Mouse (Mus musculus) liver, embryonic 13.5 days (tissue): ENCODE results near the gene Dhrs11. TPM values are rescaled to one million over a fixed set of nuclear protein-coding genes. Genes with fewer than 3 reads are reported as not detected.
A peak's percentile ranks its signal among the peaks of the same experiment; 100 is the strongest.

Experiments
- ATAC-seq: fragments of 200-750 bp; cut with Nextera tagmentation; 2 replicates; pipeline ENCODE4 v1.8.0; 2017; ENCODE audit warnings: low read depth, mild to moderate bottlenecking, moderate number of reproducible peaks, moderate library complexity
- DNase-seq: peaks from one replicate; pipeline ENCODE4 v3.0.0; 2022
- H3K27ac ChIP-seq: fragments of 300-500 bp; sonication (generic); 2 replicates; pipeline ENCODE4 v1.5.1; 2015; ENCODE audit warnings: moderate library complexity, mild to moderate bottlenecking, inconsistent platforms
- H3K27me3 ChIP-seq: fragments of 300-500 bp; sonication (generic); 2 replicates; pipeline ENCODE4 v1.6.1; 2015; ENCODE audit warnings: mild to moderate bottlenecking, inconsistent platforms
- H3K36me3 ChIP-seq: fragments of 300-500 bp; sonication (generic); 2 replicates; pipeline ENCODE4 v1.6.1; 2015; ENCODE audit warnings: mild to moderate bottlenecking, inconsistent platforms
- H3K4me1 ChIP-seq: fragments of 300-500 bp; sonication (generic); replicated peaks from 2 replicates; pipeline ENCODE4 v1.6.1; 2015; ENCODE audit warnings: inconsistent platforms
- H3K4me2 ChIP-seq: fragments of 300-500 bp; sonication (generic); 2 replicates; pipeline ENCODE4 v1.6.1; 2015; ENCODE audit warnings: inconsistent platforms, mild to moderate bottlenecking, moderate library complexity
- H3K4me3 ChIP-seq: fragments of 300-500 bp; sonication (generic); replicated peaks from 2 replicates; pipeline ENCODE4 v1.5.1; 2015; ENCODE audit warnings: mild to moderate bottlenecking, inconsistent platforms
- H3K9ac ChIP-seq: fragments of 300-500 bp; sonication (generic); 2 replicates; pipeline ENCODE4 v1.6.1; 2015; ENCODE audit warnings: mild to moderate bottlenecking, inconsistent platforms
- H3K9me3 ChIP-seq: fragments of 300-500 bp; sonication (generic); replicated peaks from 2 replicates; pipeline ENCODE4 v1.6.1; 2016; ENCODE audit warnings: inconsistent platforms
- WGBS: fragments of 180-500 bp; shearing (Covaris S2); methylation state at CpG from one replicate; pipeline ENCODE4 v1.1.7; 2015; ENCODE audit not compliant: insufficient replicate concordance; 5-methylcytosine and 5-hydroxymethylcytosine counted together
- polyA plus RNA-seq: library from polyadenylated mRNA; unstranded; fragments of >200 nt; fragmentation: Nextera tagmentation; extraction: Ambion mirVana; gene quantifications from 2 replicates; pipeline ENCODE4 v1.2.1, GENCODE M21; 2015

The Dhrs11 gene
- polyA plus RNA-seq, 1 experiment from 2014 or later, result 184 TPM

DNA sequence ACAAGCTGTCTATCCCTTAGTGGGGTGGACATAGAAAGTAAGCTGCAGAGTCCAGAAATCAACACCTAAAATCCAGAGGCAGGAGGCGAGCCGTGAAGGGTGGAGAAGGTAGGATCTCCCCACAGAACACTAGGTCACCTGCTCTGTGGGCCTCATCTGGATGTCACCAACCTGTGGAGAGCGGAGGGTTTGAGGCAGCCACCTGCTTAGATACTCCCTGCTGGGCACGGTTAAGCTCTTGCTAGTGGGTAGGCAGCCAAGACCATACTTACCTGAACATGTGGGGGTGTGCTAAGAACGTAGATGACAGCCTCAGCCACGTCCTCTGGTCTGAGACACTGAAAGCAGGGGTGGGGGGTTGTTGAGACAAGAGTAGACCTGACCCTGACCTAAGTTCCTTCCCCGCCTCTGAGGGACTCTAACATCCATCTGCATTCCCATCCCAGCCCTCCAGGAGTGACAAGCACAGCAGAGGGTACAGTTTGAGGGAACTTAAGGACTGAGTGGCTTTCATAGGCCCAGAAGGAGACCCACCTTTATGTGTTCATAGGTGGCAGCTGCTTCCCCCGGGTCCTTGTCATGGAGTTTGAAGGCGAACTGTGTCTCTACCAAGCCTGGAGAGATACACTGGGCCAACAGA is 7.5 kb downstream of the Dhrs11 start:
- Histone ChIP-seq H3K27ac (peak overlapping the region; percentile 100), H3K9ac (peak overlapping the region; percentile 96), H3K4me2 (peak overlapping the region; percentile 99), H3K4me1 (peaks cover 89% of the 10 kb centered on the region), H3K36me3 (peaks cover 75% of the 10 kb centered on the region), H3K27me3 (no peaks in the 10 kb centered on the region), H3K9me3 (0 out of 2 replicates have a peak, but pooled peaks cover 3% of the 10 kb centered on the region), H3K4me3 (peak overlapping the region; percentile 82)
- DNase-seq (no peak), ATAC-seq (no peak)
- WGBS, result 78% methylated on average over 9 of the region's 9 CpGs

DNA sequence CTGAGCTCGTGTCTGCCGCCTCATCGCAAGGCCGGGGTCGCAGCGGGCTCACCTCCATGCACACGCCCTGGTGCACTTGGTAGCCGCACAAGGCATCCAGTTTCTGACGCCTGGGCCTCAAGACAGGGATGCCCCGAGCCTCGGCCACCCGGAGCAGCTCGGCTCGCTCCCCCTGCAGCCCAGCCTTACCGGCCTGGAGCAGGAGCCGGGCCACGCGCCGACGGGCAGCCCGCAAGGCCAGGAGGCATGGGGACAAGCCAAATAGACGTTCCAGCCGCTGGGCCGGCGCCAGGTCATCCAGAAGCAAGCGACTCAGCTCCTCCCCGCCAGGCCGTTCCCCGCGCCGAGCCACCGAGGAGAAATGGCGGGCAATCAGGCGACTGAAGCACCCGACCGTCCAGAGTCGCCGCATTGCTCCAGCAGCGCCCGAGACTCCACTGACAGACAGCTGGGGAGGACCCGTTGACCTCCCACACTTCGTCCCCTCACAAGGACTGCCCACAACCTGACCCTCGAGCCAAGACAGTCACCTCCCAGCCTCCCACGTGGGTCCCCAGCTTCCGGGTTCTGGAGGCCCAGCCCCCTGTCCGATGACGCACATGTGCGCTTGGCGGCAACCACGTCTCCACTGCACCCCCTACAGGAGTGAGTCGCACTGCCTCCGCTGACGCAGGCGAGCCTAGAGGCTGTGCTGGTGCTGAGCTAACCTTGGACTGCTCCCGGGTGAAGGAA is 9.7 kb downstream of the Dhrs11 start, which contains the start of gene Mrm1:
TSS of gene Mrm1 (minus strand) at position 555 of the 732 bp plus-strand sequence.
- DNase-seq (peak; percentile 96), ATAC-seq (peak; percentile 62)
- WGBS, result under 1% methylated on average over 55 of the region's 55 CpGs
- peaks cover 69% of the 10 kb centered on the region for H3K36me3 ChIP-seq
- peak within 1 kb of the TSS; percentile 100 for H3K27ac ChIP-seq
- peaks cover 74% of the 10 kb centered on the region for H3K4me1 ChIP-seq
- no peaks in the 10 kb centered on the region for H3K27me3 ChIP-seq
- H3K9me3 ChIP-seq, result 0 out of 2 replicates have a peak, but pooled peaks cover 3% of the 10 kb centered on the region
- peak within 1 kb of the TSS; percentile 82 for H3K4me3 ChIP-seq
- peak within 1 kb of the TSS; percentile 99 for H3K4me2 ChIP-seq
- H3K9ac ChIP-seq, result peak within 1 kb of the TSS; percentile 96

DNA sequence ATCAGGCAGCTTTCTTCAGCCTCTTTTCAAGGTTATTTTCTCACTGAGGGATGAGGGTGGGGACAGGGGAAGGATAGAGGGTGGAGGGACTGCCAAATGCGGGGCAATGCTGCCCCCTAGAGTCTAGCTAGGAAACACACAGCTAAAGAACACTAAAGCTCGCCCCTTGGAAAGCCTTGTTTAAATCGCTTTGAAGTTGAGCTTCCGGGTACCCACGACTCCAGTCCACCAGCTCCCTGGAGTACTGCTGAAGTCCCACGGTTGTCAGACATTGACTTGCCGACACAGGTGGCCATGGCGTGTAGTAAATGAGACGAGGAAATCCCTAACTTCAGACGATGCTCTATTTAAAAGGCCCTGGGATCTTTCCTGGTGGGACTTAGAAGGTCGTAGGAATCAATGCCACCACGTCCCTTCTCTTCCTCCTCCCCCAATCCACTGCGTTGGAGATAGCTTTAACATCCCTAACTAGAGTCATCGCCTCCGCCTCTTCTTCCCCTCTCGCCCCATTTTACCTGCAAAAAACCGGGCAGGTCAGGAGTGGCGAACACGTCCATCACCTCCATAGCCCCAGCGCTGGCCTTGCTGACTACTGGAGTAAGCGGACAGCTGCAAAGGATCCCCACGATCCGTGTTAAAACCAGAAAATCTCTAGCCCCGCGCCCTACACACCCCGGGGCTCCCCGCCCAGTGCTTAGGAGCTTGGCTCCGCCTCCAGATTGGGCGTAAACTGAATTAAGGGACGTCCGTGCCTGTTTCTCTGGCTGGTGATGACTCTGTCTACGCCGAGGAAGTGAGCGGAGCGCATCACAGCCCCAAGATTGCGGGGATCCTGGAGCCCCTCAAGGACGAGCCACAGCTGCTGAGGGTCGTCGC is 10.5 kb downstream of the Dhrs11 start:
- peak overlapping the region; percentile 82 for H3K4me3 ChIP-seq
- H3K4me1 ChIP-seq, result peaks cover 68% of the 10 kb centered on the region
- peaks cover 76% of the 10 kb centered on the region for H3K36me3 ChIP-seq
- DNase-seq (peak; percentile 83), ATAC-seq (peak; percentile 49)
- H3K9ac ChIP-seq, result peak overlapping the region; percentile 96
- peak overlapping the region; percentile 99 for H3K4me2 ChIP-seq
- no peaks in the 10 kb centered on the region for H3K27me3 ChIP-seq
- H3K27ac ChIP-seq, result peak overlapping the region; percentile 100
- under 1% methylated on average over 39 of the region's 39 CpGs for WGBS
- 0 out of 2 replicates have a peak, but pooled peaks cover 3% of the 10 kb centered on the region for H3K9me3 ChIP-seq

DNA sequence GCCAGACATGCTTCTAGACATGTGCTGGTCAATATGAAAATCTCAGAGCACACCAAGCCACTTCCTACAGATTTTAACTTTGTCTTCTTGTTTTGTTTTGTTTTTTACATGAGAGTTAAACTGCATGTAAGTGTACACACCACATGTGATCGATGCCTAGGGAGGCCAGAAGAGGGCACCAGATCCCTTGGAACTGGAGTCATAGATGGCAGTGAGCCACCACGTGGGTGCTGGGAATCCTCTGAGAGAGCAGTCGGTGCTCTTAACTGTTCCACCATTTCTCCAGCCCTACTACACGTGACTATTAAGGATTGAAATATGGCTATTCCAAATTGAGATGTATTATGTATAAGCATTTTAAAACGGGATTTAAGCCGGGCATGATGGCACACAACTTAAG is 11.4 kb downstream of the Dhrs11 start:
- H3K4me3 ChIP-seq, result no peak overlapping the region
- H3K27ac ChIP-seq, result no peak overlapping the region
- no peak for ATAC-seq
- H3K9ac ChIP-seq, result peak overlapping the region; percentile 23; the same call in 1 of the 2 replicates
- H3K9me3 ChIP-seq, result 0 out of 2 replicates have a peak, but pooled peaks cover 3% of the 10 kb centered on the region
- no peaks in the 10 kb centered on the region for H3K27me3 ChIP-seq
- DNase-seq, result no peak
- peaks cover 59% of the 10 kb centered on the region for H3K4me1 ChIP-seq
- peaks cover 76% of the 10 kb centered on the region for H3K36me3 ChIP-seq
- WGBS, result 78% methylated on average over 6 of the region's 6 CpGs
- no peak overlapping the region; the same call in 1 of the 2 replicates for H3K4me2 ChIP-seq

DNA sequence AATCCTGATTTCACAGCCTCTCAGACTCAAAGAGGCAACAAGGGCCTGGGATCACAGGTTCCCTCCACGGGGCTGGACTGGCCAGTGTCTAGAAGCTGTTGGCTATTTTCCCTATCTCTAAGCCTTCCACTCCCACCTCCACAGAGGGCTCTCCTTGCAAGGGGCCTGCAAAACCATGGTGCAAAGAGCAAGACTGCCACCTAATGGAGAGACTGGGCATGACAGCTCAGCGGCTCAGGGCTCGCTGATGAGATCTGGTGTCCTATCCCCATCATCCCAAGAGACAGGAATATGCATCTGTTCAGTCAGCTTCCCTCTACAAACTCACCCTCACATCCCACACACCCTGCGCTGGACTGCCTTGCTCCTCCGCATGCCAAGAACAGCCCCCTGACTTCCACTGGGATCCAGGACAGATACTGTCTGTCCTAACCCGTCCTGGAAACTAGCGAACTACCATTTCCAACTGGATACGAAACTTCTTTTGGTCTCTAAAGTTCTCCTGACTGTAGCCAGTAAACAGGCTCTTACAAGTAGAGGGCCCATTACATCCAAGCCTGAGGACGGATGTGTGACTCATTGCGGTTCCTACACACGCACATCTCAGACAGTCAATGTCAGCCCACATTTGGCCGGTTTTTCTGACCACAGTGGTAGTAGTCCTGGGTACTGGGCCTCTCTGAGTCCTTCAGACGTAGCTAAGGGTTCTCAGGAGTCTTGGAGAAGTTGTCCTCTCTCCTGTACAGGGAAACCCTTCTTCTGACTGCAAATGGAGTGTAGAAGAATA is 14.9 kb downstream of the Dhrs11 start:
- H3K9me3 ChIP-seq, result 0 out of 2 replicates have a peak, but pooled peaks cover 3% of the 10 kb centered on the region
- H3K4me2 ChIP-seq, result no peak overlapping the region
- H3K36me3 ChIP-seq, result peaks cover 58% of the 10 kb centered on the region

DNA sequence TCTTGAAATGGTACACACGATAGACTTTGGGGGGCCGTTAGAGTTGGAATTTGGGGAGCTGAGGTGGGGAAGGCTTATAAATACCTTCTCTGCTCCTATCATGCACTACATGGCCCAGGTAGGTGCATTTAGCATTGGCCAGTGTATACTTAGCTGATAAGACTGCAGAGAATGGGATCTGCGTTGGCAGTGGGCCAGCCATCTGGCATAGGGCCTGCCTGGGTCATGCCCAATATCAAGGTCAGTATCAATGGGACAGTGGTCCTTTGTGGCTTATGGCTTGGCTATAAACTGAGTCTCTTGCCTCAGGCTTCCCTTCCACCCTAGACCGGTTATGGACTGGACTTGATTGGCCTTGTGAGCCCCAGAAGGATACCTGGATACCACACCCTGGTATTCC is 24.4 kb downstream of the Dhrs11 start:
- H3K36me3 ChIP-seq, result no peaks in the 10 kb centered on the region
- H3K9me3 ChIP-seq, result no peaks in the 10 kb centered on the region
- no peak overlapping the region for H3K4me3 ChIP-seq
- DNase-seq, result no peak
- no peaks in the 10 kb centered on the region for H3K4me1 ChIP-seq
- no peak overlapping the region for H3K4me2 ChIP-seq
- H3K27ac ChIP-seq, result no peak overlapping the region
- no peak overlapping the region for H3K9ac ChIP-seq
- peaks cover 19% of the 10 kb centered on the region for H3K27me3 ChIP-seq
- no peak for ATAC-seq
- 81% methylated on average over 4 of the region's 4 CpGs for WGBS

More for the DNA sequence above, 14.9 kb downstream of the Dhrs11 start:
- Histone ChIP-seq H3K4me1 (peaks cover 26% of the 10 kb centered on the region), H3K4me3 (no peak overlapping the region), H3K27ac (no peak overlapping the region), H3K27me3 (no peaks in the 10 kb centered on the region), H3K9ac (no peak overlapping the region)
- ATAC-seq (no peak), DNase-seq (peak; percentile 60)
- WGBS, result 54% methylated on average over 13 of the region's 13 CpGs

DNA sequence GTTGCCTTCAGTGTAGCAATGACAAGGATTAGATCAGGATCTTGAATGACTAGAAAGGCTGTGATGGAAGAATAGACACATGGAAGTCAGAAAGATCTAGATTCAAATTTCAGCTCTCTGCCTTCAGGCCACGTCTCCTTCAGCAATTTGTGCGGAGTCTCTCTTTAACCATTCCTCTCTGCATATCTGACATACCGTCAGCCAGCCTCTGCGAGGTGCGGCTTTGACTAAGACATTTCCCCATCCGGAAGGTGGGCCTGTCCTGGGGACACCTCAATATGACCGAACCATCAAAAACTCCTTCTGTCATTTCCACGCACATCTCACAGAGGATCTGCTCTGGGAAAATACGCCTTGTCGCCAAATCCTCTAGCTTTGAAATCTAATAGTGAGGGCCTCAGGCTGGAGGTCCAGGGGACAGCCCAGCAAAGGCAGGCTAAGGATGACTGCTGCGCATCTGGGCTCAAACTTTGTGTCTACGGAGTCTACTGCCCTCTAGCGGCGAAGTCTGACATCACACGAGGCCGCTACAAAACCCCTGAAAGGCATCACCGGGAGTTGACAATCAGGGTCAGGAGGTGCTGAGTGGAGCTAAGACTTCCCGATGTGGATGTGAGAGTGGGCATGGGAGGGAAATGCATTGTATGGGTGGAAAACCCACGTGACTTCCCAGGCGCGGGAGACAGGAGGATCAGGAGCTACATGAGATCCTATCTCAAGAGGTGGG is 31.0 kb downstream of the Dhrs11 start:
- ATAC-seq (peak; percentile 39; the same call in 1 of the 2 replicates), DNase-seq (peak; percentile 65)
- 21% methylated on average over 21 of the region's 21 CpGs for WGBS
- Histone ChIP-seq H3K4me3 (no peak overlapping the region), H3K9me3 (no peaks in the 10 kb centered on the region), H3K9ac (no peak overlapping the region), H3K27ac (no peak overlapping the region), H3K36me3 (no peaks in the 10 kb centered on the region), H3K27me3 (peaks cover 37% of the 10 kb centered on the region), H3K4me1 (no peaks in the 10 kb centered on the region), H3K4me2 (no peak overlapping the region)

DNA sequence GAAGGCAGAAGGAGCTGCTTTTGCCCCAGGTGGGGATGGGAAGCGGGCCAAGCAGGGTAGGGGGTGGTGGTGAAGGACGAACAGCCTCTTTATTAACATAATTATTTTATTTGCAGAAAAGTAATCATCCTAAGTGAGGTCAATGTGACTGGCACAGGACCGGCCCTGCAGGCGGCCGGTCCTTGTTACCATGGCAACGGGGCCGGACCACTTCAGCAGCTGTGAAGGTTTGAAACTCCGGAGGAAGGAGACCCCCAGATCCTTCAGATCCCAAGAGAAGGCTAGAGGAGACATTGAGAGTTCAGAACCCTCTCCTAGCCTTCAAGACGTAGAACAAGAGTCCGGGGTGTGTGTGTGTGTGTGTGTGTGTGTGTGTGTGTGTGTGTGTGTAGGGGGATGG is 31.8 kb downstream of the Dhrs11 start:
- Histone ChIP-seq H3K4me1 (no peaks in the 10 kb centered on the region), H3K36me3 (no peaks in the 10 kb centered on the region), H3K4me2 (no peak overlapping the region), H3K27ac (no peak overlapping the region), H3K9me3 (no peaks in the 10 kb centered on the region), H3K9ac (no peak overlapping the region), H3K27me3 (peaks cover 44% of the 10 kb centered on the region), H3K4me3 (no peak overlapping the region)
- DNase-seq (no peak), ATAC-seq (no peak)
- 50% methylated on average over 10 of the region's 10 CpGs for WGBS

DNA sequence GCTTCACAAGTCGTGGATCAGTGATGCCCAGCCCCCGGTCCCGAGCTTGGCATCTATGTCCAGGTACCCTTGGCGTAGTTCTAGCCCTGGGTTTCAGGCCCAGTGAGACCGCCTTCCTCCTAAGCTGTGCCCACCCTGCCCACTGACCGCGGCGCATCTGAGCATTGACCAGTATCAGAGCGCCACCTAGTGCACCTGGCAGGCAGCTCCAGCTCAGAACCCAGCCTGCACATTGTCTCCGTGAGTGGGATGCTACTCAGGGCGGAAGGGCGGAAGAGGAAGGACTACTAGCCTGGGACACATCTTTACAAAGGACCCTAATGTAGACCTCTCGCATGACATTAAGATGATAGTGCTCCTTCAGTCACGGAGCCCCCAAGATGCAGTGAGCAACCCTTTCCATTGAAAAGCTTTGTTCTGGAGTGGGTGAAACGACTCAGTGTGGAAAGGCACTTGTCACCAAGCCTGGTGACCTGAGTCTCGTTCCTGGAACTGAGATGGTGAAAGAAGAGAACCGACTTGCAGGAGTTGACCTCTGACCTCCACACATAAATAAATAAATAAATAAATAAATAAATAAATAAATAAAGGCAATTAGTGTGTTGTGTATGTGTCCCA is 34.2 kb downstream of the Dhrs11 start:
- Histone ChIP-seq H3K9me3 (no peaks in the 10 kb centered on the region), H3K9ac (no peak overlapping the region), H3K4me1 (no peaks in the 10 kb centered on the region), H3K36me3 (no peaks in the 10 kb centered on the region), H3K27me3 (peaks cover 55% of the 10 kb centered on the region), H3K4me2 (no peak overlapping the region), H3K27ac (no peak overlapping the region), H3K4me3 (no peak overlapping the region)
- 11% methylated on average over 17 of the region's 17 CpGs for WGBS
- ATAC-seq (no peak), DNase-seq (peak; percentile 20)

DNA sequence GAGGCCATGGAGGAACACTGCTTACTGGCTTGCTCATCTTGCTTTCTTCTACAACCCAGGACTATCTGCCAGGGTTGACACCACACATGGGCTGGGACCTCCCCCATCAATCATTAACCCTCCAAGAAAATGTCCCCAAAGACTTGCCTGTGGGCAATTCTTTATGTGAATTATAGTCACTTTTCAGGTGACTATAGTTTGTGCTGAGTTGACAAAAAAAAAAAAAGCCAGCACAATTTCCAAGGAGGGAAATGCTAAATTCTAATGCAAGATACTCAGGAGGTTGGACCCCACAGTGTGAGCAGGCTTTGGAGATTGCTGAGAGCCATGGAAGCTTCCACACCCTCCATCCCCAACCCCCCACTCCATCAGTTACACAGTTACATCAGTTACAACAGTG is 35.2 kb downstream of the Dhrs11 start:
- Histone ChIP-seq H3K36me3 (no peaks in the 10 kb centered on the region), H3K27me3 (peaks cover 61% of the 10 kb centered on the region)

More for the DNA sequence above, 35.2 kb downstream of the Dhrs11 start:
- Histone ChIP-seq H3K4me2 (no peak overlapping the region), H3K9ac (no peak overlapping the region), H3K27ac (no peak overlapping the region), H3K9me3 (no peaks in the 10 kb centered on the region), H3K4me3 (no peak overlapping the region), H3K4me1 (no peaks in the 10 kb centered on the region)
- DNase-seq (no peak), ATAC-seq (no peak)
